Mouse (Mus musculus) limb, embryonic 14.5 days (tissue): ENCODE data around the gene Tgif1. TPM values are rescaled to one million over a fixed set of nuclear protein-coding genes. Genes with fewer than 3 reads are reported as not detected.

Experiments
- ATAC-seq: fragments of 200-750 bp; cut with Nextera tagmentation; 2 replicates; pipeline ENCODE4 v1.8.0; 2017; ENCODE audit warnings: low read depth, moderate number of reproducible peaks, moderate TSS enrichment; ENCODE audit not compliant: low FRiP score
- DNase-seq: peaks from one replicate; pipeline ENCODE4 v3.0.0-alpha.2; 2015; ENCODE audit warnings: low spot score
- H3K27ac ChIP-seq: fragments of 300-500 bp; sonication (generic); replicated peaks from 2 replicates; pipeline ENCODE4 v1.5.1; 2014; ENCODE audit warnings: low read depth, mild to moderate bottlenecking, low read length, moderate library complexity, mixed read lengths
- H3K27me3 ChIP-seq: fragments of 300-500 bp; sonication (generic); 2 replicates; pipeline ENCODE4 v1.6.1; 2014; ENCODE audit warnings: low read length, mixed read lengths; ENCODE audit not compliant: control insufficient read depth, insufficient read depth
- H3K36me3 ChIP-seq: fragments of 300-500 bp; sonication (generic); 2 replicates; pipeline ENCODE4 v1.6.1; 2014; ENCODE audit warnings: mild to moderate bottlenecking, low read length, moderate library complexity, mixed read lengths; ENCODE audit not compliant: control insufficient read depth, insufficient read depth
- H3K4me1 ChIP-seq: fragments of 300-500 bp; sonication (generic); 2 replicates; pipeline ENCODE4 v1.6.1; 2014; ENCODE audit warnings: antibody characterized with exemption, low read length, mixed read lengths; ENCODE audit not compliant: control insufficient read depth, insufficient read depth
- H3K4me2 ChIP-seq: fragments of 300-500 bp; sonication (generic); replicated peaks from 2 replicates; pipeline ENCODE4 v1.6.1; 2014; ENCODE audit warnings: low read depth, mild to moderate bottlenecking, low read length, moderate library complexity; ENCODE audit not compliant: severe bottlenecking
- H3K4me3 ChIP-seq: fragments of 300-500 bp; sonication (generic); replicated peaks from 2 replicates; pipeline ENCODE4 v1.5.1; 2014; ENCODE audit warnings: low read length
- H3K9ac ChIP-seq: fragments of 300-500 bp; sonication (generic); 2 replicates; pipeline ENCODE4 v1.6.1; 2014; ENCODE audit warnings: mild to moderate bottlenecking, low read depth, low read length, moderate library complexity; ENCODE audit not compliant: severe bottlenecking
- H3K9me3 ChIP-seq: fragments of 300-500 bp; sonication (generic); 2 replicates; pipeline ENCODE4 v1.6.1; 2016; ENCODE audit warnings: low read length; ENCODE audit not compliant: control insufficient read depth
- POLR2A ChIP-seq: fragments of 200-500 bp; IDR thresholded peaks from 2 replicates; pipeline ENCODE4 v1.8.0; 2012; ENCODE audit warnings: inconsistent platforms, mild to moderate bottlenecking, moderate library complexity, borderline replicate concordance; ENCODE audit not compliant: insufficient read depth, insufficient read length; ENCODE audit errors: extremely low read depth
- WGBS: fragments of 180-500 bp; shearing (Covaris S2); extraction: QIAGEN DNeasy Blood & Tissue Kit; methylation state at CpG from one replicate; pipeline ENCODE4 v1.1.7; 2014; 5-methylcytosine and 5-hydroxymethylcytosine counted together
- polyA plus RNA-seq, 2 experiments: library from polyadenylated mRNA; depleted of rRNA in 1 of 2; stranded (reverse) in 1 of 2; unstranded in 1 of 2; fragments of >200 nt; fragmentation: Nextera tagmentation in 1 of 2; extraction: Ambion mirVana in 1 of 2; gene quantifications; 2 replicates each; pipeline versions ENCODE4 v1.2.1 to v1.2.3; 2012 to 2014

The Tgif1 gene
- 64.8 and 76.2 TPM in 2 replicates for polyA plus RNA-seq (2012; rRNA removed)
- 52.7 and 64.6 TPM in 2 replicates for polyA plus RNA-seq (2014; fragmentation: Nextera tagmentation; extraction: Ambion mirVana)

- Histone ChIP-seq H3K9me3 (no peaks in the 10 kb centered on the region), H3K27me3 (no peaks in the 10 kb centered on the region), H3K4me2 (peak within 1 kb of the TSS; percentile 76), H3K4me1 (0 out of 2 replicates have a peak, but pooled peaks cover 4% of the 10 kb centered on the region), H3K27ac (peak within 1 kb of the TSS; percentile 95), H3K4me3 (peak within 1 kb of the TSS; percentile 69), H3K36me3 (no peaks in the 10 kb centered on the region), H3K9ac (peak within 1 kb of the TSS; percentile 85)
- TF ChIP-seq POLR2A = no peak
- DNase-seq (peak; percentile 70), ATAC-seq (peak; percentile 11)
- WGBS = 0% methylated on average over 29 of the region's 29 CpGs
Measured at GRCm38 (mm10) chr17:70853436-70853905, at the start of gene Tgif1. Gene Tgif1, minus strand, starts transcription at chr17:70853546.

GRCm38 (mm10) chr17:70900660-70901059 is 47.3 kb upstream of the Tgif1 start:
- Histone ChIP-seq H3K9me3 (no peaks in the 10 kb centered on the region), H3K4me2 (no peak overlapping the region), H3K27me3 (no peaks in the 10 kb centered on the region), H3K9ac (no peak overlapping the region), H3K36me3 (no peaks in the 10 kb centered on the region), H3K4me1 (no peaks in the 10 kb centered on the region), H3K27ac (no peak overlapping the region), H3K4me3 (no peak overlapping the region)
- DNase-seq (no peak), ATAC-seq (no peak)
- no peak for TF ChIP-seq POLR2A
- 76% methylated on average over 10 of the region's 10 CpGs for WGBS

GRCm38 (mm10) chr17:70899642-70900041 is 46.3 kb upstream of the Tgif1 start:
- Histone ChIP-seq H3K4me2 (no peak overlapping the region), H3K27me3 (no peaks in the 10 kb centered on the region), H3K4me3 (no peak overlapping the region), H3K27ac (no peak overlapping the region), H3K9ac (no peak overlapping the region), H3K4me1 (no peaks in the 10 kb centered on the region), H3K9me3 (no peaks in the 10 kb centered on the region), H3K36me3 (no peaks in the 10 kb centered on the region)
- ATAC-seq = no peak
- 82% methylated on average over 6 of the region's 6 CpGs for WGBS
- no peak for DNase-seq
- TF ChIP-seq POLR2A = no peak

- no peak overlapping the region for H3K4me2 ChIP-seq
- ATAC-seq (no peak), DNase-seq (no peak)
- 65% methylated on average over 9 of the region's 9 CpGs for WGBS
- H3K4me3 ChIP-seq = no peak overlapping the region
- no peaks in the 10 kb centered on the region for H3K27me3 ChIP-seq
- H3K36me3 ChIP-seq = no peaks in the 10 kb centered on the region
- no peaks in the 10 kb centered on the region for H3K9me3 ChIP-seq
- H3K9ac ChIP-seq = no peak overlapping the region
- no peak overlapping the region for H3K27ac ChIP-seq
- no peak for TF ChIP-seq POLR2A
- 0 out of 2 replicates have a peak, but pooled peaks cover 5% of the 10 kb centered on the region for H3K4me1 ChIP-seq
Measured at GRCm38 (mm10) chr17:70894867-70895266, 41.5 kb upstream of the Tgif1 start.

GRCm38 (mm10) chr17:70893151-70893550 is 39.8 kb upstream of the Tgif1 start:
- 64% methylated on average over 5 of the region's 5 CpGs for WGBS
- no peak overlapping the region for H3K9ac ChIP-seq
- no peak for DNase-seq
- 0 out of 2 replicates have a peak, but pooled peaks cover 5% of the 10 kb centered on the region for H3K4me1 ChIP-seq
- H3K27me3 ChIP-seq = no peaks in the 10 kb centered on the region
- no peak overlapping the region for H3K27ac ChIP-seq
- ATAC-seq = no peak
- no peaks in the 10 kb centered on the region for H3K9me3 ChIP-seq
- H3K4me2 ChIP-seq = no peak overlapping the region
- H3K4me3 ChIP-seq = no peak overlapping the region
- TF ChIP-seq POLR2A = no peak
- no peaks in the 10 kb centered on the region for H3K36me3 ChIP-seq
